Mouse (Mus musculus) CD8-positive naive resting alpha-beta T cell, adult 2 months (primary cell): Measurements from ENCODE around the gene Oser1.

ENCODE experiments used
- DNase-seq, 2 experiments: peaks; one replicate each; pipeline ENCODE4 v3.0.0; 2022; ENCODE audit warnings: low read depth in 2 of 2, low spot score in 2 of 2

Gene Oser1

DNA sequence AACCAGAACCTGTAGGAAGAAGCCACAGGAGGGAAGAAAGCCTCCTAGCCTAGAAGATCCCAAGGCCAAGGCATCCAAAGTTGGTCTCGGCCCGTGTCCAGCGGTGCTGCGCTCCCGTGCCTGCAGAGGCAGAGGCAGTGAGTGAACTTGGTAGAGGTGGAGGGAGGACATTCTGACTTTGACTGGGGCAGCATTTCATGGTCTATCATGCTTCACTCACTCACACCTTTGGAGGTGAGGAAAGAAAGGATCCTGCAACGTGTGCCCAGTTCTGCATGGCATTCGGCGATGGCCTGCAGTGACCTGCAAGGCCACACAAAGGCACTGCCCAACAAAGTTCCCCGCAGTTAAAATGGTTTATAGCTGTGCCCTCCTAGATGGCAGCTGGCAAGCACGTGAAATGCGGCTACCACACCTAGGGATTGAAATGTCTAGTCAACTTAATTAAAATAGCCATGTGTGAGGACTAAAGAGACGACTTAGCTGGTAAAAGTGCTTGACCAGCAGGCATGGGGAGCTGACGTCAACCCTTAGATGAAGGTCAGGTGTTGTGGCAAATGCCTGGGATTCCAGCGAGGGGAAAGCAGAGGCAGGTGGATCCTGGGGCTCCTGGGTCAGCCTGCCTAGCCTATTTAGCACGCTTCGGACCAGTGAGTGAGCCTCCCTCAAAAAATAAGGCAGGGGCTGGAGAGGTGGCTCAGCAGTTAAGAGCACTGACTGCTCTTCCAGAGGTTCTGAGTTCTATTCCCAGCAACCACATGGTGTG, 63.5 kb downstream of the Oser1 start:
- no peak for DNase-seq

DNA sequence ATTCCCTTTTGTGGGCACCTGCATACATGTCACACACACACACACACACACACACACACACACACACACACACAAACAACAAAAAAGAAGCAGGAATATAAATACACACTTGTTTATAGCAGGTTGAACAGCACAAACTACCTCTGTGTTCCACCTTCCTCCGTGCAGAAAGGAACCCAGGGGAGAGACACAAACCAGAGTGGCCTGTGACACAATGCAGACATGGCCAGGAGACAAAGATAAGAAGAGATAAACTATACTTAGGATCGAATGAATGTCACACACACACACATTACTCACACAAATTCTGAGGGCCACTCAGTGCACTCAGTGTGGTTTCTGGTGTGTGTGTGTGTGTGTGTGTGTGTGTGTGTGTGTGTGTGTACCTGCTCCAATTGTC, 65.2 kb downstream of the Oser1 start:
- no peak for DNase-seq

- no peak for DNase-seq
These were observed 65.8 kb downstream of the Oser1 start for GRCm38 (mm10) chr2:163358662-163359061.

DNA sequence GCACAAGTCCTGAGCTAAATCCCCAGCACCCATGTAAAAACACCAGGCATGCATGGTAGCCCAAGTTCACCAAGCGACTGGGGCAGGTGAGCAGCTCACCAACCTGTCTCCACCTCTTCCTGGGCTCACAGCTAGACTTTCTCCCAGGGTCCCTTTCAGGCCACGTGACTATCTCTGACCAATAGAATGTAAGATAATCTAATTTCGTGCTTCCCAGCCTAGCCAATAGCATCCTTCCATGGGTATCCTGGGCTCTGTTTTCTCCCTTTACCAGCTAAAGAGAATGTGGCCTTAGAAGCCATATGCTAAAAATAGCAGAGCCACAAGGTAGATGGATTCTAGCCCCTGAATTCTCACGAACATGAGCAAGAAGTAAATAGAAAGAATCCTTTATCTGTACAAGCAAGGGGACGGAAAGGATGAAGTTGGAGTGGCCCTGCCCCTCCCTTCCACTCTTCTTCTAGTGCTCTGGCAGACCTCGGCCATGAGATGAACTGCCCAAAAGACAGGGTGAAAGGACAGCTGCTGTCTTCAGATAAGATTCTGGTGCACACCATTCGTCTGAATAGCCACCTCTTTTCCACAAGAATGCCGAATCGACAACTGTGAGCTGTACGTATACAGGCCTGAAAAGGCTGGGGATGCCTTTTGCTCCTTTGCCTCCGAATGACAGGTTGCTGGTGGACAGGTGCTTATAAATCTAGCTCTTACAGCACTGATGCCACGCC, 68.2 kb downstream of the Oser1 start:
- DNase-seq: no peak
